Mouse (Mus musculus) limb, embryonic 14.5 days (tissue): ENCODE data around the gene Dnajc22. TPM values are rescaled to one million over a fixed set of nuclear protein-coding genes. Genes with fewer than 3 reads are reported as not detected.
A peak's percentile ranks its signal among the peaks of the same experiment; 100 is the strongest.

ENCODE experiments used
- ATAC-seq: fragments of 200-750 bp; cut with Nextera tagmentation; 2 replicates; pipeline ENCODE4 v1.8.0; 2017; ENCODE audit warnings: low read depth, moderate number of reproducible peaks, moderate TSS enrichment; ENCODE audit not compliant: low FRiP score
- DNase-seq: peaks from one replicate; pipeline ENCODE4 v3.0.0-alpha.2; 2015; ENCODE audit warnings: low spot score
- H3K27ac ChIP-seq: fragments of 300-500 bp; sonication (generic); replicated peaks from 2 replicates; pipeline ENCODE4 v1.5.1; 2014; ENCODE audit warnings: low read depth, mild to moderate bottlenecking, low read length, moderate library complexity, mixed read lengths
- H3K27me3 ChIP-seq: fragments of 300-500 bp; sonication (generic); 2 replicates; pipeline ENCODE4 v1.6.1; 2014; ENCODE audit warnings: low read length, mixed read lengths; ENCODE audit not compliant: control insufficient read depth, insufficient read depth
- H3K36me3 ChIP-seq: fragments of 300-500 bp; sonication (generic); 2 replicates; pipeline ENCODE4 v1.6.1; 2014; ENCODE audit warnings: mild to moderate bottlenecking, low read length, moderate library complexity, mixed read lengths; ENCODE audit not compliant: control insufficient read depth, insufficient read depth
- H3K4me1 ChIP-seq: fragments of 300-500 bp; sonication (generic); 2 replicates; pipeline ENCODE4 v1.6.1; 2014; ENCODE audit warnings: antibody characterized with exemption, low read length, mixed read lengths; ENCODE audit not compliant: control insufficient read depth, insufficient read depth
- H3K4me2 ChIP-seq: fragments of 300-500 bp; sonication (generic); replicated peaks from 2 replicates; pipeline ENCODE4 v1.6.1; 2014; ENCODE audit warnings: low read depth, mild to moderate bottlenecking, low read length, moderate library complexity; ENCODE audit not compliant: severe bottlenecking
- H3K4me3 ChIP-seq: fragments of 300-500 bp; sonication (generic); replicated peaks from 2 replicates; pipeline ENCODE4 v1.5.1; 2014; ENCODE audit warnings: low read length
- H3K9ac ChIP-seq: fragments of 300-500 bp; sonication (generic); 2 replicates; pipeline ENCODE4 v1.6.1; 2014; ENCODE audit warnings: mild to moderate bottlenecking, low read depth, low read length, moderate library complexity; ENCODE audit not compliant: severe bottlenecking
- H3K9me3 ChIP-seq: fragments of 300-500 bp; sonication (generic); 2 replicates; pipeline ENCODE4 v1.6.1; 2016; ENCODE audit warnings: low read length; ENCODE audit not compliant: control insufficient read depth
- POLR2A ChIP-seq: fragments of 200-500 bp; IDR thresholded peaks from 2 replicates; pipeline ENCODE4 v1.8.0; 2012; ENCODE audit warnings: inconsistent platforms, mild to moderate bottlenecking, moderate library complexity, borderline replicate concordance; ENCODE audit not compliant: insufficient read depth, insufficient read length; ENCODE audit errors: extremely low read depth
- WGBS: fragments of 180-500 bp; shearing (Covaris S2); extraction: QIAGEN DNeasy Blood & Tissue Kit; methylation state at CpG from one replicate; pipeline ENCODE4 v1.1.7; 2014; 5-methylcytosine and 5-hydroxymethylcytosine counted together
- polyA plus RNA-seq, 2 experiments: library from polyadenylated mRNA; depleted of rRNA in 1 of 2; stranded (reverse) in 1 of 2; unstranded in 1 of 2; fragments of >200 nt; fragmentation: Nextera tagmentation in 1 of 2; extraction: Ambion mirVana in 1 of 2; gene quantifications; 2 replicates each; pipeline versions ENCODE4 v1.2.1 to v1.2.3; 2012 to 2014

The Dnajc22 gene
- polyA plus RNA-seq, 2 experiments, result 0.11 to 0.87 TPM

DNA sequence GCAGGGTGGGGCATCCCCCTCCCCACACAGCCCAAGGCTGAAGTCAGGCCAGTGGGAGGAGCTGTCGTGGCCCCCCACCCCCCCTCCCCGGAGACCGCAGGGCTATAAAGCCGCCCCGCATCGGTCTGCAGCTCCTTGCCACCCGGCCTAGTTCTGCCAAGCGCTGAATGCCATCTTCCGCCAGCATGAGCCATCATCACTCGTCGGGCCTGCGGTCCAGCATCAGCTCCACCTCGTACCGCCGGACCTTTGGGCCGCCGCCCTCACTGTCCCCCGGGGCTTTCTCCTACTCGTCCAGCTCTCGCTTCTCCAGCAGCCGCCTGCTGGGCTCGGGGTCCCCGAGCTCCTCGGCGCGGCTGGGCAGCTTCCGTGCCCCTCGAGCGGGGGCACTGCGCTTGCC lies 37.9 kb upstream of the Dnajc22 start, which contains the start of gene Prph:
Prph (plus strand) TSS at position 135 of the 400 bp plus-strand sequence.
- H3K27ac ChIP-seq, result no peak within 1 kb of the TSS
- no peak for TF ChIP-seq POLR2A
- DNase-seq (no peak), ATAC-seq (no peak)
- peak within 1 kb of the TSS; percentile 39 for H3K4me3 ChIP-seq
- 2% methylated on average over 20 of the region's 30 CpGs for WGBS
- H3K4me2 ChIP-seq, result peak within 1 kb of the TSS; percentile 75
- H3K9ac ChIP-seq, result peak within 1 kb of the TSS; percentile 21; the same call in 1 of the 2 replicates
- H3K9me3 ChIP-seq, result no peaks in the 10 kb centered on the region
- H3K27me3 ChIP-seq, result peaks cover 66% of the 10 kb centered on the region
- H3K36me3 ChIP-seq, result no peaks in the 10 kb centered on the region
- H3K4me1 ChIP-seq, result peaks cover 19% of the 10 kb centered on the region

DNA sequence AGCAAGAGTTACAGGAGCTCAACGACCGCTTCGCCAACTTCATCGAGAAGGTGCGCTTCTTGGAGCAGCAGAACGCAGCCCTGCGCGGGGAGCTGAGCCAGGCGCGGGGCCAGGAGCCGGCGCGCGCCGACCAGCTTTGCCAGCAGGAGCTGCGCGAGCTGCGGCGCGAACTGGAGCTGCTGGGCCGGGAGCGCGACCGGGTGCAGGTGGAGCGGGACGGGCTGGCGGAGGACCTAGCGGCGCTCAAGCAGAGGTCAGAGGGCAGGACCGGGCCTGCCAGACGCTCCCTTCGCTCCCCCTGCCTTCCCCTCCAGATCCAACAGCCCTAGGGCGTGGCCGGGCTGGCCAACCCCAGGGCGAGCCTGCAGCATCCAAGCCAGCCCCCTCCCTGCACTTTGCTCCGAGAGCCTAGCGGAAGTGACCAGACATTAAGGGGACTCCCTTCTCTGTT lies 37.4 kb upstream of the Dnajc22 start:
- Histone ChIP-seq H3K4me1 (peaks cover 16% of the 10 kb centered on the region), H3K4me2 (peak overlapping the region; percentile 75), H3K36me3 (no peaks in the 10 kb centered on the region), H3K9me3 (no peaks in the 10 kb centered on the region), H3K27ac (no peak overlapping the region), H3K4me3 (peak overlapping the region; percentile 39), H3K9ac (peak overlapping the region; percentile 21; the same call in 1 of the 2 replicates), H3K27me3 (peaks cover 66% of the 10 kb centered on the region)
- no peak for TF ChIP-seq POLR2A
- WGBS, result 0% methylated on average over 20 of the region's 37 CpGs
- DNase-seq (no peak), ATAC-seq (peak; percentile 17; the same call in 1 of the 2 replicates)

DNA sequence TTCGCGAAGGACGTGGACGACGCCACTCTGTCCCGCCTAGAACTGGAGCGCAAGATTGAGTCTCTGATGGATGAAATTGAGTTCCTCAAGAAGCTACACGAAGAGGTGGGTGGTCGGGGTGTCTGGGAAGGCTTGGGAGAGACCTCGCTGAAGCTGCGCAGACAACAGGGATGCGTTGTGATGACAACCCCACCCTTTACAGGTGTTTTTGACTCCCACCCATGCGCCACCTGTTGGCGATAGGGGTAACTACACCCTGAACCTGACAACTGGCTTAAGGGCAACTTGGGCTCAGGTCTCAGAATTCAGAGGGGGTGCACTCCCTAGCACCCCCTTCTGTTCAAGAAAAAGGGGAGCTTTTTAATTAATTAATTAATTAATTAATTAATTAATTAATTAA lies 36.6 kb upstream of the Dnajc22 start:
- Histone ChIP-seq H3K36me3 (no peaks in the 10 kb centered on the region), H3K4me1 (peaks cover 15% of the 10 kb centered on the region), H3K4me2 (peak overlapping the region; percentile 75; the same call in 1 of the 2 replicates), H3K27ac (no peak overlapping the region), H3K9me3 (no peaks in the 10 kb centered on the region), H3K9ac (no peak overlapping the region), H3K27me3 (peaks cover 66% of the 10 kb centered on the region), H3K4me3 (peak overlapping the region; percentile 39)
- ATAC-seq (no peak), DNase-seq (no peak)
- WGBS, result 4% methylated on average over 14 of the region's 14 CpGs
- no peak for TF ChIP-seq POLR2A

DNA sequence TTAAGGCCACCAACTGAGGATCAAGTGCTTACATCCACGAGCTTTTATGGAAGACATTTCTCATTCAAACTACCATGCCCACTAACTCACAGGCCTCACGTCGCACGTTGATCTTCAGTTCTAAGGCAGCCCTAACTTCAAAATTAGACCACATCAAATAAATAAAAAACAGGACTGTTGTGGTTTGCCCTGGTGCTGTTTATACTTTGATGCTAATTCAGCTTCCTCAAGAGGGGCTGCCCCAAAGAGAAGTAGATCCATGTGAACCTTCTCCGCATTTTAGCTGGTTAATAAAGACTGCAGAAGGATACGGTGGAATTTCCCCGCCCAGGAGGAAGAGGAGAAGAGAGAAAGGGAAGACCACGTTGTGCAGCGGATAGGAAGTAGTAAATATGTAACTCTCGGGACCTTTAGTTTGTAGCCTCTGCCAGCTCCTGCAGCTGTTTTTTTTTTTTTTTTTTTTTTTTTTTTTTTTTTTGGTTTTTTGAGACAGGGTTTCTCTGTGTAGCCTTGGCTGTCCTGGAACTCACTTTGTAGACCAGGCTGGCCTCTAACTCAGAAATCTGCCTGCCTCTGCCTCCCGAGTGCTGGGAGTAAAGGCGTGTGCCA lies 27.3 kb upstream of the Dnajc22 start:
- no peak overlapping the region for H3K4me3 ChIP-seq
- H3K9ac ChIP-seq, result no peak overlapping the region
- no peak overlapping the region for H3K4me2 ChIP-seq
- ATAC-seq, result no peak
- H3K9me3 ChIP-seq, result no peaks in the 10 kb centered on the region
- H3K4me1 ChIP-seq, result no peaks in the 10 kb centered on the region
- H3K27ac ChIP-seq, result no peak overlapping the region
- no peak for DNase-seq
- TF ChIP-seq POLR2A, result no peak
- H3K27me3 ChIP-seq, result no peaks in the 10 kb centered on the region
- H3K36me3 ChIP-seq, result no peaks in the 10 kb centered on the region
- 70% methylated on average over 12 of the region's 12 CpGs for WGBS

DNA sequence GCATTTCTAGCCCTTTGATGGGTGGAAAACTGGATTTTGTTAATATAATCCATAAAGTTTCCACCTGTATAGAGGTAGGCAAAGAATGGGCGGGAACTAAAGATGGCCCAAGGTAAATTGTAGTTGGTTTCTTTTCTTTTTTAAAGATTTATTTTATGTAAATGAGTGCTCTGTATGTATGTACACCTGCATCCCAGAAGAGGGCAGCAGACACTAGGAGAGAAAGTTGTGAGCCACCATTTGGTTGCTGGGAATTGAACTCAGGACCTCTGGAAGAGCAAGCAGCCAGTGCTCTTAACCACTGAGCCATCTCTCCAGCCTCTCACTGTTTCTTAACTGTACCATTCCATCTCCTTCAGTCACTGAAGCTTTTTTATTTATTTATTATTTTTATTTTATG lies 21.0 kb upstream of the Dnajc22 start:
- TF ChIP-seq POLR2A, result no peak
- Histone ChIP-seq H3K4me1 (peaks cover 13% of the 10 kb centered on the region), H3K27me3 (no peaks in the 10 kb centered on the region), H3K27ac (no peak overlapping the region), H3K36me3 (0 out of 2 replicates have a peak, but pooled peaks cover under 1% of the 10 kb centered on the region), H3K9me3 (no peaks in the 10 kb centered on the region), H3K9ac (no peak overlapping the region), H3K4me2 (no peak overlapping the region), H3K4me3 (no peak overlapping the region)
- DNase-seq (no peak), ATAC-seq (no peak)
- WGBS, result 91% methylated on average over 1 of the region's 1 CpGs
